Mouse (Mus musculus) neural tube, embryonic 13.5 days (tissue): ENCODE measurements at regions not wholly inside any gene's neighbourhood (a gene's known extent, or its start where the extent isn't known, plus 50 kb on each side); places are given as distances from the start of the nearest gene placed in this dataset.

ENCODE experiments used
- ATAC-seq: fragments of 200-750 bp; cut with Nextera tagmentation; 2 replicates; pipeline ENCODE4 v1.8.0; 2017; ENCODE audit warnings: low read depth, mild to moderate bottlenecking, moderate TSS enrichment, moderate library complexity
- H3K27ac ChIP-seq: fragments of 300-500 bp; sonication (generic); replicated peaks from 2 replicates; pipeline ENCODE4 v1.5.1; 2015; ENCODE audit warnings: moderate library complexity, mild to moderate bottlenecking, inconsistent platforms
- H3K27me3 ChIP-seq: fragments of 300-500 bp; sonication (generic); 2 replicates; pipeline ENCODE4 v1.6.1; 2015; ENCODE audit warnings: mild to moderate bottlenecking, inconsistent platforms
- H3K36me3 ChIP-seq: fragments of 300-500 bp; sonication (generic); 2 replicates; pipeline ENCODE4 v1.6.1; 2015; ENCODE audit warnings: mild to moderate bottlenecking, inconsistent platforms
- H3K4me1 ChIP-seq: fragments of 300-500 bp; sonication (generic); replicated peaks from 2 replicates; pipeline ENCODE4 v1.6.1; 2015; ENCODE audit warnings: inconsistent platforms
- H3K4me2 ChIP-seq: fragments of 300-500 bp; sonication (generic); 2 replicates; pipeline ENCODE4 v1.6.1; 2015; ENCODE audit warnings: inconsistent platforms, mild to moderate bottlenecking, moderate library complexity
- H3K4me3 ChIP-seq: fragments of 300-500 bp; sonication (generic); 2 replicates; pipeline ENCODE4 v1.5.1; 2015; ENCODE audit warnings: mild to moderate bottlenecking, inconsistent platforms
- H3K9ac ChIP-seq: fragments of 300-500 bp; sonication (generic); 2 replicates; pipeline ENCODE4 v1.6.1; 2015; ENCODE audit warnings: moderate library complexity, mild to moderate bottlenecking, inconsistent platforms
- H3K9me3 ChIP-seq: fragments of 300-500 bp; sonication (generic); 2 replicates; pipeline ENCODE4 v1.6.1; 2016; ENCODE audit warnings: inconsistent platforms
- WGBS: fragments of 180-500 bp; shearing (Covaris S2); methylation state at CpG from one replicate; pipeline ENCODE4 v1.1.7; 2015; 5-methylcytosine and 5-hydroxymethylcytosine counted together

GRCm38 (mm10) chr14:105447088-105447487 lies 188.7 kb downstream of the Ndfip2 start:
- no peak for ATAC-seq
- no peak overlapping the region for H3K4me3 ChIP-seq
- WGBS = 67% methylated on average over 5 of the region's 5 CpGs

GRCm38 (mm10) chr14:105435343-105435742 lies 177.0 kb downstream of the Ndfip2 start:
- peaks cover 4% of the 10 kb centered on the region; the same call in 1 of the 2 replicates for H3K4me1 ChIP-seq
- no peak overlapping the region for H3K4me2 ChIP-seq
- WGBS = 85% methylated on average over 6 of the region's 6 CpGs
- H3K9ac ChIP-seq = no peak overlapping the region
- ATAC-seq = no peak
- no peak overlapping the region for H3K27ac ChIP-seq
- H3K9me3 ChIP-seq = no peaks in the 10 kb centered on the region
- no peaks in the 10 kb centered on the region for H3K27me3 ChIP-seq
- no peaks in the 10 kb centered on the region for H3K36me3 ChIP-seq
- no peak overlapping the region for H3K4me3 ChIP-seq

More at GRCm38 (mm10) chr14:105447088-105447487, 188.7 kb downstream of the Ndfip2 start:
- H3K36me3 ChIP-seq = no peaks in the 10 kb centered on the region
- no peaks in the 10 kb centered on the region for H3K9me3 ChIP-seq
- no peaks in the 10 kb centered on the region for H3K27me3 ChIP-seq
- H3K27ac ChIP-seq = no peak overlapping the region
- H3K9ac ChIP-seq = no peak overlapping the region
- H3K4me1 ChIP-seq = no peaks in the 10 kb centered on the region
- no peak overlapping the region for H3K4me2 ChIP-seq

GRCm38 (mm10) chr14:105433456-105433855 lies 175.1 kb downstream of the Ndfip2 start:
- peaks cover 4% of the 10 kb centered on the region; the same call in 1 of the 2 replicates for H3K4me1 ChIP-seq
- H3K4me3 ChIP-seq = no peak overlapping the region
- no peaks in the 10 kb centered on the region for H3K27me3 ChIP-seq
- 91% methylated on average over 2 of the region's 2 CpGs for WGBS
- H3K4me2 ChIP-seq = no peak overlapping the region
- H3K9ac ChIP-seq = no peak overlapping the region
- no peaks in the 10 kb centered on the region for H3K9me3 ChIP-seq
- no peak for ATAC-seq
- H3K27ac ChIP-seq = no peak overlapping the region
- no peaks in the 10 kb centered on the region for H3K36me3 ChIP-seq

GRCm38 (mm10) chr14:105432670-105433069 lies 174.3 kb downstream of the Ndfip2 start:
- 2% methylated on average over 4 of the region's 4 CpGs for WGBS
- Histone ChIP-seq H3K27me3 (no peaks in the 10 kb centered on the region), H3K4me3 (no peak overlapping the region), H3K4me1 (peaks cover 10% of the 10 kb centered on the region), H3K9ac (no peak overlapping the region), H3K36me3 (no peaks in the 10 kb centered on the region), H3K27ac (no peak overlapping the region), H3K4me2 (no peak overlapping the region), H3K9me3 (no peaks in the 10 kb centered on the region)
- no peak for ATAC-seq

- Histone ChIP-seq H3K4me3 (no peak overlapping the region), H3K36me3 (no peaks in the 10 kb centered on the region), H3K4me2 (no peak overlapping the region), H3K9ac (no peak overlapping the region), H3K4me1 (peaks cover 21% of the 10 kb centered on the region), H3K27me3 (no peaks in the 10 kb centered on the region), H3K9me3 (no peaks in the 10 kb centered on the region), H3K27ac (no peak overlapping the region)
- WGBS = 95% methylated on average over 4 of the region's 4 CpGs
- no peak for ATAC-seq
Observed at GRCm38 (mm10) chr14:105431584-105431983, 173.2 kb downstream of the Ndfip2 start.

- H3K9me3 ChIP-seq = no peaks in the 10 kb centered on the region
- no peak overlapping the region for H3K4me3 ChIP-seq
- no peak overlapping the region for H3K9ac ChIP-seq
- no peaks in the 10 kb centered on the region for H3K36me3 ChIP-seq
- 79% methylated on average over 5 of the region's 5 CpGs for WGBS
- ATAC-seq = no peak
- no peak overlapping the region for H3K4me2 ChIP-seq
- H3K27me3 ChIP-seq = no peaks in the 10 kb centered on the region
- H3K4me1 ChIP-seq = peaks cover 24% of the 10 kb centered on the region
- H3K27ac ChIP-seq = no peak overlapping the region
Observed at GRCm38 (mm10) chr14:105429664-105430257, 171.4 kb downstream of the Ndfip2 start.

GRCm38 (mm10) chr14:105427474-105427901 lies 169.1 kb downstream of the Ndfip2 start:
- no peaks in the 10 kb centered on the region for H3K27me3 ChIP-seq
- peak; percentile 84 for ATAC-seq
- peak overlapping the region; percentile 27 for H3K4me3 ChIP-seq
- H3K4me1 ChIP-seq = peaks cover 21% of the 10 kb centered on the region
- 6% methylated on average over 17 of the region's 17 CpGs for WGBS
- H3K9ac ChIP-seq = peak overlapping the region; percentile 57
- no peaks in the 10 kb centered on the region for H3K9me3 ChIP-seq
- H3K36me3 ChIP-seq = no peaks in the 10 kb centered on the region
- H3K4me2 ChIP-seq = peak overlapping the region; percentile 59
- H3K27ac ChIP-seq = no peak overlapping the region

GRCm38 (mm10) chr14:105426597-105427334 lies 168.4 kb downstream of the Ndfip2 start:
- H3K27ac ChIP-seq = no peak overlapping the region
- H3K27me3 ChIP-seq = no peaks in the 10 kb centered on the region
- H3K9ac ChIP-seq = no peak overlapping the region
- peak; percentile 43 for ATAC-seq
- peaks cover 20% of the 10 kb centered on the region for H3K4me1 ChIP-seq
- peak overlapping the region; percentile 27; the same call in 1 of the 2 replicates for H3K4me3 ChIP-seq
- H3K9me3 ChIP-seq = no peaks in the 10 kb centered on the region
- H3K36me3 ChIP-seq = no peaks in the 10 kb centered on the region
- H3K4me2 ChIP-seq = peak overlapping the region; percentile 59
- WGBS = 45% methylated on average over 19 of the region's 19 CpGs

GRCm38 (mm10) chr14:105417967-105418366 lies 159.6 kb downstream of the Ndfip2 start:
- H3K36me3 ChIP-seq = no peaks in the 10 kb centered on the region
- H3K9me3 ChIP-seq = no peaks in the 10 kb centered on the region
- no peak overlapping the region for H3K4me2 ChIP-seq
- H3K27me3 ChIP-seq = no peaks in the 10 kb centered on the region
- H3K4me3 ChIP-seq = no peak overlapping the region
- H3K4me1 ChIP-seq = no peaks in the 10 kb centered on the region
- no peak overlapping the region for H3K27ac ChIP-seq
- H3K9ac ChIP-seq = no peak overlapping the region
- no peak for ATAC-seq
- WGBS = 84% methylated on average over 4 of the region's 4 CpGs

- H3K4me2 ChIP-seq = no peak overlapping the region
- H3K4me3 ChIP-seq = no peak overlapping the region
- 68% methylated on average over 8 of the region's 8 CpGs for WGBS
Observed at GRCm38 (mm10) chr14:105417458-105417960, 159.1 kb downstream of the Ndfip2 start.

GRCm38 (mm10) chr14:105416964-105417363 lies 158.6 kb downstream of the Ndfip2 start:
- Histone ChIP-seq H3K4me3 (no peak overlapping the region), H3K4me1 (no peaks in the 10 kb centered on the region), H3K27me3 (no peaks in the 10 kb centered on the region), H3K4me2 (no peak overlapping the region), H3K27ac (no peak overlapping the region), H3K9ac (no peak overlapping the region), H3K9me3 (no peaks in the 10 kb centered on the region), H3K36me3 (no peaks in the 10 kb centered on the region)
- no peak for ATAC-seq
- WGBS = 63% methylated on average over 7 of the region's 7 CpGs

More at GRCm38 (mm10) chr14:105417458-105417960, 159.1 kb downstream of the Ndfip2 start:
- Histone ChIP-seq H3K9me3 (no peaks in the 10 kb centered on the region), H3K36me3 (no peaks in the 10 kb centered on the region), H3K27ac (no peak overlapping the region), H3K9ac (no peak overlapping the region), H3K4me1 (no peaks in the 10 kb centered on the region), H3K27me3 (no peaks in the 10 kb centered on the region)
- ATAC-seq = no peak

- Histone ChIP-seq H3K9me3 (no peaks in the 10 kb centered on the region), H3K27me3 (no peaks in the 10 kb centered on the region), H3K4me3 (no peak overlapping the region), H3K36me3 (no peaks in the 10 kb centered on the region), H3K4me1 (no peaks in the 10 kb centered on the region), H3K4me2 (no peak overlapping the region), H3K9ac (no peak overlapping the region), H3K27ac (no peak overlapping the region)
- no peak for ATAC-seq
- WGBS = 91% methylated on average over 2 of the region's 2 CpGs
Observed at GRCm38 (mm10) chr14:105404662-105405061, 146.3 kb downstream of the Ndfip2 start.
